ENCODE assay signal across 1 mouse cellular context in the genomic region with DNA sequence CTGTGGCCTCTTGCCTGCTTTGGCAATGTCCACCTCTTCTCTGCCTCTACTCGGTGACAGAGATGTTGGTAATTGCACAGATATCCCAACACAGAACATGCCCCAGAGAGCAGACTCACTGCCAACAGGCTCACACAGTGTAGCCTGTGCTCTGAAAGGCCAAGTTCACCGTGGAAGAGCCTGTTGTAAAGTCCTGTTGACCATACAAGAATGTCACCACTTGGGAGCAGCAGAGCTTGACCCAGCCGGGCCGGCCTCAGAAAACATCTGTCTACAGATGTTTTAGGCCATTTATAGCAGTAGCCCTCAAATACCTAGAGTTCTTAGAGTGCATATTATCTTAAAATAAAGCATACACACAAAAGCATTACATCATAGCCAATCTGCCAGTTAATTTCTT.
TF ChIP-seq lines count a peak whose summit lies in the region.

No protein-coding gene starts in this region.

TF ChIP-seq in CH12.LX, 34 proteins besides CTCF, POLR2A, EP300 and RAD21:
- TF ChIP-seq ZMIZ1 (IDR thresholded peaks at IDR 0.05; ENCODE audit: low read depth, low read length) (no peak), MXI1 (IDR thresholded peaks at IDR 0.05; ENCODE audit: low read depth, low read length) (no peak), MAFK (IDR thresholded peaks at IDR 0.05; ENCODE audit: insufficient replicate concordance, low read length) (no peak), USF2 (conservative IDR thresholded peaks at IDR 0.05; ENCODE audit: low read depth, low read length) (no peak), ZKSCAN1 (IDR thresholded peaks at IDR 0.05; ENCODE audit: borderline replicate concordance, low read depth, low read length) (no peak), BHLHE40 (IDR thresholded peaks at IDR 0.05; ENCODE audit: low read depth, low read length) (no peak), JUN (IDR thresholded peaks at IDR 0.05; ENCODE audit: insufficient read depth, low read depth, low read length) (no peak), CHD1 (IDR thresholded peaks at IDR 0.05; ENCODE audit: low read depth, low read length) (no peak), IRF4 (IDR thresholded peaks at IDR 0.05; ENCODE audit: low read depth, low read length) (no peak), CHD2 (IDR thresholded peaks at IDR 0.05; ENCODE audit: low read length) (no peak), SIN3A (IDR thresholded peaks at IDR 0.05; ENCODE audit: low read length) (no peak), MEF2A (IDR thresholded peaks at IDR 0.05; ENCODE audit: borderline replicate concordance, low read depth, low read length) (no peak), TCF12 (IDR thresholded peaks at IDR 0.05; ENCODE audit: low read depth, low read length) (no peak), MYC (IDR thresholded peaks at IDR 0.05; ENCODE audit: low read depth, low read length) (no peak), POLR2AphosphoS2 (IDR thresholded peaks at IDR 0.05; ENCODE audit: low read depth, low read length) (no peak), NELFE (IDR thresholded peaks at IDR 0.05; ENCODE audit: low read depth, low read length) (no peak), SMC3 (IDR thresholded peaks at IDR 0.05; ENCODE audit: low read depth, low read length) (no peak), TBP (conservative IDR thresholded peaks at IDR 0.05; ENCODE audit: low read depth, low read length) (no peak)
